Mouse (Mus musculus): ENCODE data around the gene Mdn1. TPM values are rescaled to one million over a fixed set of nuclear protein-coding genes. Genes with fewer than 3 reads are reported as not detected.

Gene Mdn1
- polyA plus RNA-seq (2015; fragmentation: Nextera tagmentation; extraction: Ambion mirVana) = 10.8 and 12.5 TPM in 2 replicates

GRCm38 (mm10) chr4:32656918-32657662, at the start of gene Mdn1:
Mdn1 (plus strand) TSS chr4:32657119.
- peak; percentile 95 for ATAC-seq (ENCODE audit: borderline replicate concordance, extremely low read depth, low FRiP score, low TSS enrichment)
- H3K27ac ChIP-seq = peak within 1 kb of the TSS; percentile 40
- H3K9me3 ChIP-seq = no peaks in the 10 kb centered on the region
- H3K4me2 ChIP-seq = peak within 1 kb of the TSS; percentile 62
- H3K36me3 ChIP-seq = no peaks in the 10 kb centered on the region; the same call in 1 of the 2 replicates
- peaks cover 10% of the 10 kb centered on the region for H3K4me1 ChIP-seq
- peak within 1 kb of the TSS; percentile 88 for H3K4me3 ChIP-seq
- H3K9ac ChIP-seq = peak within 1 kb of the TSS; percentile 67
- no peaks in the 10 kb centered on the region for H3K27me3 ChIP-seq
- WGBS = under 1% methylated on average over 68 of the region's 68 CpGs

DNA sequence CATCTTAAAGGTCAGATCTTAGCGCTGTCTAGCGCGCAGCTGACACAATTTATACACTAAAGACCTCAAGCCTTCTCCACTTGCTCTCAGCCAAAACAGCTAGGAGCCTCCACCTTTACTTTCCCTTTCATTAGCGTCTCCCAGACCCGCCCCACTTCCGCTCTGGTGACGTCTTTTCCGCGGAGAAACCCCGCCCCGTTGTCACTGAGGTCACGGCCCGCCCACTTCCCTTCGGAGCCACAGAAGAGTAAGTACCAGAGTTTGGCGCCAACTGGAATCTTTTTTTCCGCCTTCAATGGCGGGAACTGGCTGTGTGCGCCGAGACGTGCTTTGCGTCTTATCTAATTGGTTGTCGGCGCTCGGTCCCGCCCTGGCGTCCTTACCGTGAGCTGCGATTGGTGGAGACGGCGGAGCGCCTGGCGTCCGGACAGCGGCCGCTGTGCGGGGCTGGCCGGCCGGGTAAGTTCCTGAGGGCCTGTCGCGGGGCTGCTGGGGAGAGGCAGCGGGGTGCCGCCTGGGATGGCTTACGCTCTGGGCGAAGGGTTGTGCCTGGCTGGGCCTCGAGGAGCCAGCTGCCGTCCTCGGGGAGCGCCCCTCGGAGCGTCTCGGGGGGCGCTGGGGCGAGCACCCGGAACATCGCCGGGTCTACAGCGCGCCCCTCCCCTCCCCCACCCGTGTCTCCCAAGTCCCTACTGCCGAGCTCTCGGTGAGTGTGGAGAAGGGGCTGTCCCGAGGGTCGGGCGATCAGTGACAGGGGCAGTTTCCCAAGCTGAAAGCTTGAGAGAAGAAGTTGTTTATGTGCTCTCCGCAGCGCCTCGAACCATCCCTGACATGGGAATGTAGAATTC, 41.7 kb upstream of the Mdn1 start, which contains the start of gene Casp8ap2:
TSS of gene Casp8ap2 (plus strand) at position 418 of the 848 bp plus-strand sequence.
- H3K9ac ChIP-seq = peak within 1 kb of the TSS; percentile 86
- H3K4me1 ChIP-seq = peaks cover 18% of the 10 kb centered on the region
- WGBS = under 1% methylated on average over 67 of the region's 67 CpGs
- H3K27ac ChIP-seq = peak within 1 kb of the TSS; percentile 85
- peak; percentile 99 for ATAC-seq (ENCODE audit: borderline replicate concordance, extremely low read depth, low FRiP score, low TSS enrichment)
- H3K36me3 ChIP-seq = no peaks in the 10 kb centered on the region
- no peaks in the 10 kb centered on the region for H3K9me3 ChIP-seq
- H3K4me3 ChIP-seq = peak within 1 kb of the TSS; percentile 91
- H3K4me2 ChIP-seq = peak within 1 kb of the TSS; percentile 76
- H3K27me3 ChIP-seq = no peaks in the 10 kb centered on the region

GRCm38 (mm10) chr4:32621637-32622036, 35.3 kb upstream of the Mdn1 start:
- ATAC-seq (ENCODE audit: borderline replicate concordance, extremely low read depth, low FRiP score, low TSS enrichment) = no peak
- no peak overlapping the region for H3K4me2 ChIP-seq
- H3K36me3 ChIP-seq = peaks cover 9% of the 10 kb centered on the region; the same call in 1 of the 2 replicates
- H3K4me1 ChIP-seq = peaks cover 14% of the 10 kb centered on the region; the same call in 1 of the 2 replicates
- H3K4me3 ChIP-seq = no peak overlapping the region
- H3K9ac ChIP-seq = no peak overlapping the region
- H3K9me3 ChIP-seq = no peaks in the 10 kb centered on the region
- no peak overlapping the region for H3K27ac ChIP-seq
- H3K27me3 ChIP-seq = no peaks in the 10 kb centered on the region

DNA sequence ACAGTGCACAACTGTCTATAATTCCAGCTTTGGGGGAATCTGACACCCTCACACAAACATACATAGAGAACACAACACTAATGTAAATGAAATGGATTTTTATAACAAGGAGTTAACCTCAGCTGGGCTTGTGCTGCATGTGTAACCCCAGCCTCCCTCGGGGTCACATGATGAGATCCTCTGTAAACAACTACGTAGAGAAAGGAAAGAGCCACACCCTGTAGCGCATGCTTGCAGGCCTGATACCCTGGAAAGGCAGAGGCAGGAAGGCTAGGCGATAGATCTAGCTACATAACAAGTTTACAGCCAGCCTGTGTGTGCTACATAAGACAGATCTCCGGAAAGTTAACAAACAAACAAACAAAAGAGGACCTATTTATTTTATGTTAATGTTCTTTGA, 5.2 kb upstream of the Mdn1 start:
- no peak overlapping the region for H3K4me2 ChIP-seq
- H3K27ac ChIP-seq = no peak overlapping the region
- no peak for ATAC-seq (ENCODE audit: borderline replicate concordance, extremely low read depth, low FRiP score, low TSS enrichment)
- no peaks in the 10 kb centered on the region for H3K27me3 ChIP-seq
- no peak overlapping the region for H3K9ac ChIP-seq
- peaks cover 29% of the 10 kb centered on the region for H3K36me3 ChIP-seq
- H3K4me1 ChIP-seq = 0 out of 2 replicates have a peak, but pooled peaks cover 2% of the 10 kb centered on the region
- no peak overlapping the region for H3K4me3 ChIP-seq
- no peaks in the 10 kb centered on the region for H3K9me3 ChIP-seq
- WGBS = 61% methylated on average over 5 of the region's 5 CpGs

GRCm38 (mm10) chr4:32656146-32656904, 594 bp upstream of the Mdn1 start:
- WGBS = 51% methylated on average over 11 of the region's 11 CpGs
- 0 out of 2 replicates have a peak, but pooled peaks have one; percentile 7 for ATAC-seq (ENCODE audit: borderline replicate concordance, extremely low read depth, low FRiP score, low TSS enrichment)
- peaks cover 10% of the 10 kb centered on the region for H3K4me1 ChIP-seq
- peak overlapping the region; percentile 62 for H3K4me2 ChIP-seq
- no peaks in the 10 kb centered on the region for H3K27me3 ChIP-seq
- peaks cover 5% of the 10 kb centered on the region for H3K36me3 ChIP-seq
- peak overlapping the region; percentile 40 for H3K27ac ChIP-seq
- H3K4me3 ChIP-seq = peak overlapping the region; percentile 88
- H3K9me3 ChIP-seq = no peaks in the 10 kb centered on the region
- peak overlapping the region; percentile 30 for H3K9ac ChIP-seq

DNA sequence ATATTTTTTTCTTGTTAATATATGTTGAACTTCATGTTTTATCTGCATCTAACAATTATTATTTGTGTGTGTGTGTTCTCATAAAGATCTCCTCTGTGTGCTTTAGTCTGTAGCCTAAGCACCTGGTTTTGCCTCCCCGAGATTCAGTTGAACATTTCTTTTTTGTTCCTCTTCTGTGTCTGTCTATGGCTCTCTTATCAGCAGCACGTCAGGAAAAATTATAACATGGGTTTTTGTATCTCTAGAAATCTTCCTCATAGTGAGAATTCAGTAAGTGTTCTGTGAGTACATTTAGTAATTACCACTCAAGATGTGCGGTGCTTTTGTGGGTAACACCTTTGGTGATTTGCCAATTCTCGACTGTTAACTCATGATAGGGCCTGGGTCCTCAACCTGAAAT, 8.9 kb downstream of the Mdn1 start:
- Histone ChIP-seq H3K9me3 (no peaks in the 10 kb centered on the region), H3K9ac (no peak overlapping the region), H3K4me2 (no peak overlapping the region), H3K4me1 (no peaks in the 10 kb centered on the region), H3K27ac (no peak overlapping the region), H3K27me3 (no peaks in the 10 kb centered on the region), H3K4me3 (no peak overlapping the region), H3K36me3 (peaks cover 46% of the 10 kb centered on the region)
- 80% methylated on average over 4 of the region's 4 CpGs for WGBS
- ATAC-seq (ENCODE audit: borderline replicate concordance, extremely low read depth, low FRiP score, low TSS enrichment) = no peak

DNA sequence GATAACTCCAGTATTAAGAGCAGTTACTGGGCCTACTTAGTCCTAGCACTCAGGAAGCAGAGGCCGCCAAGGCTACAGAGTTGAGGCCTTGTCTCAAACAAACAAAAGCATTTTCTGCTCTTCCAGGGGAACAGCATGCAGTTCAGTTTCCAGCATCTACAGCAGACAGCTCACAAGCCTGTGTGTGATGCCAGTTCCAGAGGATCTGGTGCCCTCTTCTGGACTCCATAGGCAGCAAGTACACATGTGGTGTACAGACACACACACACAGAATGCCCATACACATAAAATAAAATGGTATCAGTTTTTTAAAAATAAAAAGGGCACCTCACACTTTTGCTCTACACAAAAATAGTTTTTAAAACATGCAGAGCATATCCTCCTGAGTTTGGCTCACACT, 11.4 kb downstream of the Mdn1 start:
- no peaks in the 10 kb centered on the region for H3K27me3 ChIP-seq
- no peak overlapping the region for H3K27ac ChIP-seq
- H3K4me2 ChIP-seq = no peak overlapping the region
- no peak overlapping the region for H3K9ac ChIP-seq
- no peak for ATAC-seq (ENCODE audit: borderline replicate concordance, extremely low read depth, low FRiP score, low TSS enrichment)
- H3K36me3 ChIP-seq = peaks cover 59% of the 10 kb centered on the region
- no peaks in the 10 kb centered on the region for H3K4me1 ChIP-seq
- no peak overlapping the region for H3K4me3 ChIP-seq
- WGBS = 94% methylated on average over 1 of the region's 1 CpGs
- H3K9me3 ChIP-seq = no peaks in the 10 kb centered on the region

DNA sequence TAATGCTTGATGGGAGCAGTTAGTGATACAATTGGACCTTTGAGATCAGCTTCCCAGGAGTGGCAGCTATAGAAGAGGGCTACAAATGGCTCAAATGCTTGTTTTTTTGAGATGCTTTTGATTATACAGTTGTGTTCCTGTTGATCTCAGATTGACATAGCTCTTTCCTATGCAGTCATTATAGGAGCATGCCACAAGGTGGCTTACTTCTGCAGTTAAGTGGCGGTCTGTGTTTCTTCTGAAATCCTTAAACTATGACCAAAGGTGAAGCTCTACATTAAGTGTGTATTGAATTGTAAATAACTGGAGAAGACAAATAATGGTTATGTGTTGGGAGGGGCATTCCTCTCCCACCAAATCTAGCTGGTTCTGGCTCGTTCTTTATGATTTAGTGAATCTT, 12.9 kb downstream of the Mdn1 start:
- WGBS = 83% methylated on average over 2 of the region's 2 CpGs
- no peak overlapping the region for H3K27ac ChIP-seq
- H3K4me3 ChIP-seq = no peak overlapping the region
- no peaks in the 10 kb centered on the region for H3K27me3 ChIP-seq
- H3K9ac ChIP-seq = no peak overlapping the region
- no peak for ATAC-seq (ENCODE audit: borderline replicate concordance, extremely low read depth, low FRiP score, low TSS enrichment)
- no peak overlapping the region for H3K4me2 ChIP-seq
- H3K36me3 ChIP-seq = peaks cover 56% of the 10 kb centered on the region
- H3K9me3 ChIP-seq = no peaks in the 10 kb centered on the region
- H3K4me1 ChIP-seq = no peaks in the 10 kb centered on the region

- Histone ChIP-seq H3K4me2 (no peak overlapping the region), H3K27me3 (no peaks in the 10 kb centered on the region), H3K9ac (no peak overlapping the region), H3K4me1 (no peaks in the 10 kb centered on the region), H3K9me3 (no peaks in the 10 kb centered on the region), H3K36me3 (peaks cover 64% of the 10 kb centered on the region), H3K4me3 (no peak overlapping the region), H3K27ac (no peak overlapping the region)
- ATAC-seq (ENCODE audit: borderline replicate concordance, extremely low read depth, low FRiP score, low TSS enrichment) = no peak
- WGBS = 74% methylated on average over 2 of the region's 2 CpGs
Observed at GRCm38 (mm10) chr4:32674025-32674424, 17.1 kb downstream of the Mdn1 start.

- WGBS = 91% methylated on average over 3 of the region's 3 CpGs
- no peaks in the 10 kb centered on the region for H3K27me3 ChIP-seq
- no peak overlapping the region for H3K27ac ChIP-seq
- no peak for ATAC-seq (ENCODE audit: borderline replicate concordance, extremely low read depth, low FRiP score, low TSS enrichment)
- H3K9me3 ChIP-seq = no peaks in the 10 kb centered on the region
- peaks cover 64% of the 10 kb centered on the region for H3K36me3 ChIP-seq
- H3K4me2 ChIP-seq = no peak overlapping the region
- 0 out of 2 replicates have a peak, but pooled peaks cover under 1% of the 10 kb centered on the region for H3K4me1 ChIP-seq
- H3K9ac ChIP-seq = no peak overlapping the region
- H3K4me3 ChIP-seq = no peak overlapping the region
Observed at GRCm38 (mm10) chr4:32677471-32677870, 20.6 kb downstream of the Mdn1 start.

DNA sequence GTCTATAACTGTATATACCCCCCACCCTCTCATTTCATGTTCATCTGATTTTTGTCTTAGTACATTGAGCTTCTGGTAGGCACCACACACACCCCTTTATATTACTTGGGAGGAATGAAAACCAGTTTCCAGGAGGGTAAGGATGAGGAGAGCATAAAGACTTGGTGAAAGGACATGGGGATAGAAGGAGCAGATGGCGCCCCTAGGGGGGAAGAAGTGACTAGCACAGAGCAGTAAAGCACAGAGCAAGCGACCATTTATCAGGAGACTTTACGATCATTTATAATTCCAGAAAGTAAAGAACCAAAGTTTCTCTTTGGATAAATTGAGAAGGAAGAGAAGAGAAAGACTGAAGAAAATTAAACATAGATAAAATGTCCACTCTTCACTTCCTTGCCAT, 23.9 kb downstream of the Mdn1 start:
- Histone ChIP-seq H3K27me3 (no peaks in the 10 kb centered on the region), H3K9ac (no peak overlapping the region), H3K4me1 (peaks cover 11% of the 10 kb centered on the region), H3K36me3 (peaks cover 50% of the 10 kb centered on the region), H3K4me3 (no peak overlapping the region), H3K9me3 (no peaks in the 10 kb centered on the region), H3K27ac (no peak overlapping the region), H3K4me2 (no peak overlapping the region)
- WGBS = 72% methylated on average over 3 of the region's 3 CpGs
- ATAC-seq (ENCODE audit: borderline replicate concordance, extremely low read depth, low FRiP score, low TSS enrichment) = no peak

All from lung, embryonic 15.5 days (tissue).